Mouse (Mus musculus): ENCODE results near the gene Luzp2. TPM values are rescaled to one million over a fixed set of nuclear protein-coding genes. Genes with fewer than 3 reads are reported as not detected.
"Not testable (repeated sequence)": the region's sequence is repeated elsewhere in the genome, so short reads cannot be mapped to it uniquely, and the experiment has no call there.

Luzp2 gene
- polyA plus RNA-seq, 1 experiment from 2014 or later, result 0.51 TPM

DNA sequence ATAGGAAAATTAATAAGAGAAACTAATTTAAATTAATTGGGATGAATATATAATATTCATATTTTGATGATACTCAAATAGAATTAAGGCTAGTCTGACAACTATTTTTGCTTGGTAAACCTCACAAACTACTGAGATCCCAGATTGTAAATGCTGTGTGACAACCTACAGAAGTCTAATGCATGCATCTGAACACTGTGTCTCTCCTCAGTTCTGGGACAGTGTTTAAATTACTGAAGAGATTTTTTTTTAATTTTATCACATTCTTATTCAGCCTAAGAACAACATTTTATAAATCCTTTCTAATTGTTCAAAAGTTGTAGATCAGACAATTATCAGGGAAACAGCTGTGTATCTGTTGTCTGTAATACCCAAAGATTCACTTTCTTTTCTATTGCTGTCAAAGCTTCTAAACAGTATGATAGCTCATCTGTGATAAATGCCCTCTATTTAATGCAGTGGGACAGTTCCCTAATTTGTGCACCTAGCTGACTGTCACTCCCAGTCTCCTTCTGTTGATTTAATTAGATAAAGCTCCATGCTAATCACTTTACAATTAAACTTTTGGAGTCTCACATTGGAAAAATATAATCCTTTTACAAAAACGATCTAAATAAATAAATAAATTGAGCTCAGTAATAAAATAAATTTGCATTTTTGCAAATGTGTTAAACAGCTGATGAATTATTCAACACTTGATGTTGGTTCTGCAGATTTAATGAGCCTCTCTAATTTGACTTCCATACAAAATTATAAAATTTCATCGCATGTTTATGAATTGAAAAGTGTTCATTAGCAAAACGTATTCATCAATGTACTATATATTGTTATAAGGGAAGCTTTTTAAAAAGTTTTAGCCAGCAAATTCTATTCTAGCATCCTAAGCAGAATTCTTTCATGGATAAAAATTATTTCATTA is 58.7 kb downstream of the Luzp2 start:
- no peaks in the 10 kb centered on the region for H3K27me3 ChIP-seq (replicated peaks; ENCODE audit: low read depth, poor library complexity, severe bottlenecking)
- 83% methylated on average over 3 of the region's 3 CpGs for WGBS

DNA sequence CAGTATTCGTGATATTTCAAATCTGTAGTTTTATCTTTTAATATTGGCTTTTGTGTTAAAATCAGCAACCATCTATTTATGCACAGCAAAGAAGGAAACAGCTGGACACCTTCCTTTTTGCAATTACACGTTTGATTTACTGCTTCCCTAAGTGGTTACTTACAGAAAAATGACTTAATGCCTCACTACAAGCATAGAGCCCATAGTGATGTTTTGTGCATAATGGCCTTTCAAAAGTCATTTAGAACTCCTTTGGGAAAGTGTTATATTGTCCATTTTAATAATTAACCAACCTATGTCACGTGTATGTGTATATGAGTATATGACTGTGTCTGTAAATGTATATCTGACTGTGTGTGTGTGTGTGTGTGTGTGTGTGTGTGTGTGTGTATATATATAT is 63.3 kb downstream of the Luzp2 start:
- no peaks in the 10 kb centered on the region for H3K9me3 ChIP-seq
- H3K4me1 ChIP-seq, result no peaks in the 10 kb centered on the region
- H3K27ac ChIP-seq (replicated peaks), result no peak overlapping the region
- H3K36me3 ChIP-seq (replicated peaks), result no peaks in the 10 kb centered on the region
- H3K4me3 ChIP-seq, result no peak overlapping the region
- WGBS, result 77% methylated on average over 3 of the region's 3 CpGs
- no peaks in the 10 kb centered on the region for H3K27me3 ChIP-seq (replicated peaks; ENCODE audit: low read depth, poor library complexity, severe bottlenecking)
- DNase-seq (ENCODE audit: low spot score), result no peak

More for the DNA sequence above, 58.7 kb downstream of the Luzp2 start:
- DNase-seq (ENCODE audit: low spot score), result no peak
- Histone ChIP-seq H3K9me3 (no peaks in the 10 kb centered on the region), H3K36me3 (replicated peaks) (no peaks in the 10 kb centered on the region), H3K4me3 (no peak overlapping the region), H3K4me1 (no peaks in the 10 kb centered on the region), H3K27ac (replicated peaks) (no peak overlapping the region)

DNA sequence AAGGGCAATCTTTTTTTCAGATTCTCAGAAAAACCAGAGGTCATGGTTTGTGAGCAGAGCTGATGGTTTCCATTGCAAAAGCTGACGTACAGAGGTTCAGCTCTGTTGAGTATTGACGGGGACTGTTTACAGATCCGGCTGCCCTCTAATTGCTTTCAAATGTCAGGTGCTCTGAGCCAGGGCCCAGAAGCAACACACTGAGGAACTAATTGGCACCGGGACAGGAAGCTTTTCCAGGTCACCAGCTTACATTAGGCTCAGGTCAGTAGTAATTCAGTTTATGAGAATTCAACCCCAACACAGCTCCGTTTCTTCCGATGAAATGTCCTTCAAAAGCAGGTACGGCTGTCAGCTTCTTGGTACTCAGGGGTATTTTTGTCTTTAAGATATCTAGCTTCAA is 74.7 kb downstream of the Luzp2 start:
- no peaks in the 10 kb centered on the region for H3K36me3 ChIP-seq (replicated peaks)
- no peak overlapping the region for H3K27ac ChIP-seq (replicated peaks)
- no peaks in the 10 kb centered on the region for H3K27me3 ChIP-seq (replicated peaks; ENCODE audit: low read depth, poor library complexity, severe bottlenecking)
- no peak overlapping the region for H3K4me3 ChIP-seq
- H3K4me1 ChIP-seq, result peaks cover 13% of the 10 kb centered on the region
- no peaks in the 10 kb centered on the region for H3K9me3 ChIP-seq
- DNase-seq (ENCODE audit: low spot score), result peak; percentile 42
- WGBS, result 30% methylated on average over 7 of the region's 7 CpGs

DNA sequence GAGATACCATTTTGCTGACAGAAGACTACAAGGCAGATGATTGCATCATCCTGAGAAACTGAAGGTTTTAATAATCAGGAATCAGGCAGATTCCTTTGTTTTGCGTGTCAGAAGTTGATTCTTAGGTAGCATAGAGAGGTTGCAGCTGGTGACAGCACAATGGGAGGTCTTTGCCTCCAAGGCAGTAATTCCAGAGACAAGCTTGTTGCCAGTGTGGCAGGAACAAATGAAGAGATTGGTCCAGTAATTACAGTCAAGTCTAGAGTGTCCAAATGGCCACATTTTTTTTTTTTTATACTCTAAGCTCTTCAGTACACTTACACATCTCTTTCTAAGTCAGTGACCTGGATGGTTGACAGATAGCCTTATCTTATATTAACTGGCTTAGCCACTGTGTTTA is 78.7 kb downstream of the Luzp2 start:
- no peak for DNase-seq (ENCODE audit: low spot score)
- H3K9me3 ChIP-seq, result no peaks in the 10 kb centered on the region
- no peaks in the 10 kb centered on the region for H3K36me3 ChIP-seq (replicated peaks)
- H3K27ac ChIP-seq (replicated peaks), result no peak overlapping the region
- no peak overlapping the region for H3K4me3 ChIP-seq
- peaks cover 13% of the 10 kb centered on the region for H3K4me1 ChIP-seq
- whole genome bisulfite sequencing, result 19% methylated on average over 1 of the region's 1 CpGs
- no peaks in the 10 kb centered on the region for H3K27me3 ChIP-seq (replicated peaks; ENCODE audit: low read depth, poor library complexity, severe bottlenecking)

DNA sequence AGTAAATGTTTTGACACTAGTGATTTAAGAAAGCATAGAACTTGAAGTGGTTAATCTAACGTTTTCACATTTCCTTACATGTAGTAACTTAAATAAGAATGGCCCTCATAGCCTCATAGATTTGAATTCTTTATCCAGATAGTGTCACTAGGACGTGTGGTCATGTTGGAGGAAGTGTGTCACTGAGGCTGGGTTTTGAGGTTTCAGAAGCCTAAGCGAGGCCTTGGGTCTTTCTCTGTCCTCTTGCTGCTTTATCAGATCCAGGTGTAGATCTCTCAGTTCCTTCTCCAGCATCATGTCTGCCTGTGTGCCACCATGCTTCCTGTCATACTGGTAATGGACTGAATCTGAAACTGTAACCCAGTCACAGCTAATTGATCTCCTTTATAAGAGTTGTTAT is 86.7 kb downstream of the Luzp2 start:
- Histone ChIP-seq H3K9me3 (no peaks in the 10 kb centered on the region), H3K27ac (replicated peaks) (no peak overlapping the region), H3K27me3 (replicated peaks; ENCODE audit: low read depth, poor library complexity, severe bottlenecking) (no peaks in the 10 kb centered on the region), H3K36me3 (replicated peaks) (no peaks in the 10 kb centered on the region), H3K4me3 (no peak overlapping the region), H3K4me1 (no peaks in the 10 kb centered on the region)
- WGBS, result 75% methylated on average over 3 of the region's 3 CpGs
- DNase-seq (ENCODE audit: low spot score), result no peak

DNA sequence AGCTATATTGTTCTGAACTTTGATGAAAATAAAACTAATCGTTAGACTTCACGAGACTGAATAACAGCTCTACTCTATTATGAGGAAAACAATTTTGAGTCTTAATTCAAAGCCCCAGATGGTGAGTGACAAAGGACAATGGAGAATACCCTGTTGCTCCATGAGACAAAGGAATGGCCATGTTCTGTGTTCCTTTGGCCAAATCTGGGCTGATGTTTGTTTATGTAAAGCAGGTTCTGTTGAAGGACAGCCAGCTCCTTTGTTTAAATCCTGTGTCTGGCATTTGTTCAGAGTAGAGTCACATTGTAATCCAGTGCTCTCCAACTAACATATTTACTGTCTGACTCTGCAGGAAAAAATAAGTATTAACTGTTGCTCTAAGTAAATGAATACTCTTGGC is 121.5 kb downstream of the Luzp2 start:
- H3K36me3 ChIP-seq (replicated peaks), result no peaks in the 10 kb centered on the region
- no peaks in the 10 kb centered on the region for H3K27me3 ChIP-seq (replicated peaks; ENCODE audit: low read depth, poor library complexity, severe bottlenecking)
- WGBS, result 87% methylated on average over 2 of the region's 2 CpGs
- H3K27ac ChIP-seq (replicated peaks), result no peak overlapping the region
- no peak for DNase-seq (ENCODE audit: low spot score)
- no peaks in the 10 kb centered on the region for H3K9me3 ChIP-seq
- no peak overlapping the region for H3K4me3 ChIP-seq
- no peaks in the 10 kb centered on the region for H3K4me1 ChIP-seq

DNA sequence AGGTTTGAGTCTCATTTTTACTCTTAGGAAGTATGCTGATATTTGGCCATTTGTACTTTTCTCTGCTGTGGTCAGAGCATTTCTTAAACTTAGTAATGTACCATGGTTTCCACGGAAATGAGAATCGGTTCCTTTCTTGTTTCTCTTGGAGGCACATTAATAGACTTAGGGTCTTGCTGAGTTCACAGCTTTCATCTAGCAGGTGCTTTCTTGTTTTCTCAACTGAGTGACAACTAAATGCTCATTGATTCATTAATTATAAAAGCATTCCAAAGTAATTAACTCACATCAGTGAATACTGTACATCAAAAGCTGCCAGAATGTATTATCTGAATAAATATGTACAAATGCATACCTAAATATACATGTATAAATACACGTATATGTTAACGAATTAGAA is 127.4 kb downstream of the Luzp2 start:
- WGBS, result 88% methylated on average over 4 of the region's 4 CpGs
- Histone ChIP-seq H3K36me3 (replicated peaks) (no peaks in the 10 kb centered on the region), H3K27me3 (replicated peaks; ENCODE audit: low read depth, poor library complexity, severe bottlenecking) (no peaks in the 10 kb centered on the region), H3K27ac (replicated peaks) (no peak overlapping the region), H3K4me1 (no peaks in the 10 kb centered on the region), H3K9me3 (no peaks in the 10 kb centered on the region), H3K4me3 (no peak overlapping the region)
- no peak for DNase-seq (ENCODE audit: low spot score)

DNA sequence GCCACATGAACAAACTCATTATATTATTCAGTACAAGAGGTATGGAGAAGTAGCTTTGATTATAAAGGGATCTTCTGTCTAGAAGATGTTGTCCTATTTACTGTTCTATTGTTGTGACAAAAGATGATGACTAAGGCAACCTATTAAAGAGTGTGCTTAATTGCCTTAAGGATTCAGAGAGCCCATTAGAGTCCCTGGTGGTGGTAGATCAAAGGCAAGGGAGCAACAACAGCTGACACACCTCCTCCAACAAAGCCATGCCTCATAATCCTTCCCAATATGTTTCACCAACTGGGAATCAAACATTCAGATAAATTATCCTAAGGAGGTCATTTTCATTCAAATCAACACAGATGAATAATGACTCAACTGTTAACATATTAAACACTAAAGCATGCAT is 142.1 kb downstream of the Luzp2 start:
- Histone ChIP-seq H3K36me3 (replicated peaks) (no peaks in the 10 kb centered on the region), H3K27ac (replicated peaks) (no peak overlapping the region), H3K4me3 (no peak overlapping the region), H3K27me3 (replicated peaks; ENCODE audit: low read depth, poor library complexity, severe bottlenecking) (no peaks in the 10 kb centered on the region), H3K4me1 (no peaks in the 10 kb centered on the region), H3K9me3 (no peaks in the 10 kb centered on the region)
- no peak for DNase-seq (ENCODE audit: low spot score)

DNA sequence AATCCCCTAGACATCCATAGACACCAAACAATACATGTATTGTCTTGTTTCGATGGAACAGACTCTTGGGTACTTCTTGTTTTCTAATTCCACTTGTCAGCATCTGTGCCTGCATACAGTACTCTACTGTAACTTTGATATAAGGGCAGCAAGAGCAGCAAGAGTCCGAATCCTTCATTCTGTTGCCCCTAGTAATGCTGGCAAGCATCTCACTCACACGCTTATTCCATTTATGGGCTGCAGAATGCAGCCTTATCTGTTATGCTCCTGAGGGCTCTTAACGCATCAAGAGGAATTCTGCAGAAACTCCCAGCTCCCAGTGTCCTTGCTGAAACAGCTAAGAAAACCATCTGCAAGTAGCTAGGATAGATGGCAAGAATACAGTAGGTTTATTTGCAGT is 145.3 kb downstream of the Luzp2 start:
- 85% methylated on average over 4 of the region's 4 CpGs for WGBS

DNA sequence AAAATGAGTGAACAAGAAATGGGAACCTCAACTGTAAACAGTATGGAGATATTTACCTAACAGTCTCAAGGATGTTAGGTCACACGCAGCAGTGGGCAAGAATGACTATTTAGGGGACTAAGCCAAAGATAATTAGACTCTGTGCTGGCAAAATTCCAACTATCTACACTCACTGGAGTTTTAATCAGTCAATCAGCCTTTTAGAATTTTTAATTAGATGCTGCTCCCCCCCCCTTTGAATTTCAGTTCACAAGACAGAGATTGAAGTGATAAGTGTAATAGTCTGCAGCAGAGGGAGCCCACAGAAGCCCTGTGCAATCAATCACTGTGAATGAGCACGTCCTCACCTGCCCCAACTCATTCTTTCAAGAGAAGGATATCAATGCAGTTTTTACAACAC is 165.1 kb downstream of the Luzp2 start:
- 83% methylated on average over 2 of the region's 2 CpGs for WGBS
- no peaks in the 10 kb centered on the region for H3K4me1 ChIP-seq
- no peaks in the 10 kb centered on the region for H3K36me3 ChIP-seq (replicated peaks)
- no peak for DNase-seq (ENCODE audit: low spot score)
- no peak overlapping the region for H3K4me3 ChIP-seq
- no peaks in the 10 kb centered on the region for H3K9me3 ChIP-seq
- H3K27me3 ChIP-seq (replicated peaks; ENCODE audit: low read depth, poor library complexity, severe bottlenecking), result no peaks in the 10 kb centered on the region
- H3K27ac ChIP-seq (replicated peaks), result no peak overlapping the region

More for the DNA sequence above, 145.3 kb downstream of the Luzp2 start:
- no peaks in the 10 kb centered on the region for H3K27me3 ChIP-seq (replicated peaks; ENCODE audit: low read depth, poor library complexity, severe bottlenecking)
- H3K9me3 ChIP-seq, result no peaks in the 10 kb centered on the region
- no peaks in the 10 kb centered on the region for H3K36me3 ChIP-seq (replicated peaks)
- no peak overlapping the region for H3K4me3 ChIP-seq
- DNase-seq (ENCODE audit: low spot score), result no peak
- H3K4me1 ChIP-seq, result no peaks in the 10 kb centered on the region
- H3K27ac ChIP-seq (replicated peaks), result no peak overlapping the region

DNA sequence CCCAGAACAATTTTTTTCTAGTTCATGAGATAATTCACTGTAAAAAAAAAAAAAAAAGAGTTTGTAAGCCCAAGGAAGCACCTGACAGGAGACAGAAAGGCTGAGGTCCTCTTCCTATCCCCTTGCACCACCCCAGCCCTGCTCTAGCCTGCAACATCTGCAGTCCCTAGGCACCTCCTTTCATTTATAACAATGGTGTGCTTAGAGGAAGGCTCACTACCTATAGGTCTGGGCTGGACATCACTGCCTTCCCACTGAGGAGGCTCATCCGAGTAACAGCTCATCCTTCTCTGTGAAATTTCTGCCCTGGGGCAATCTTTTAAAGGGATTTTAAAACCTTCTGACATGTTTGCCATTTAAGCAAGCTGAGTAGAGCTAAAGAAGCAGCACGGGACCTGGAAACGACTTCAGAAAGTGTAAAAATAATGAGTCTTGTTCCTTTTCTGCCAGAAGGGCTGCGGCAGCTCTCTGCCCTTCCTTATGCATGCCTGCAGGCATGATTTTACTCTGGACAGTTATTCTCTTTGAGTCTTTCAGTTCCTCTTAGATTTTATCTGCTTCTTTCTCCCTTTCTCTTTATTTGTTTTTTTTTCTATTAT is 174.0 kb downstream of the Luzp2 start:
- H3K27ac ChIP-seq (replicated peaks), result no peak overlapping the region
- 38% methylated on average over 4 of the region's 4 CpGs for WGBS
- H3K4me3 ChIP-seq, result no peak overlapping the region

DNA sequence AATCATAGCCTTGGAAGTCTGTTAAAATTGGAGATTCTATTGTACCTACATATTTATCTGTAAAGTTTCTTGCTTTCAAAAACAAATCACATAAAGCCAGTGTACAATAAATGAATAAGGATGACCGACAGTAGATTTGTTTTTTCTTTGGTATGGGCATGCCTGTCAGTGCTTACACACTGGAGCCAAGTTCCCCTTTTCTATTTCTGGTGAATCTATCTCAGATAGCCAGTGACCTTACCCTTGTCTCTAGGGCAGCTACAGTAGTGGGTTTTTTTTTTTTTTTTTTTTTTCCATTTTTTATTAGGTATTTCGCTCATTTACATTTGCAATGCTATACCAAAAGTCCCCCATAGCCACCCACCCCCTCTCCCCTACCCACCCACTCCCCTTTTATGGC is 298.6 kb downstream of the Luzp2 start:
- H3K27me3 ChIP-seq (replicated peaks; ENCODE audit: low read depth, poor library complexity, severe bottlenecking); DNase-seq (ENCODE audit: low spot score); H3K27ac ChIP-seq (replicated peaks); H3K9me3 ChIP-seq; H3K4me3 ChIP-seq; H3K36me3 ChIP-seq (replicated peaks); H3K4me1 ChIP-seq: not testable (repeated sequence)
- 100% methylated on average over 1 of the region's 2 CpGs for WGBS

More for the DNA sequence above, 174.0 kb downstream of the Luzp2 start:
- Histone ChIP-seq H3K9me3 (no peaks in the 10 kb centered on the region), H3K27me3 (replicated peaks; ENCODE audit: low read depth, poor library complexity, severe bottlenecking) (no peaks in the 10 kb centered on the region), H3K36me3 (replicated peaks) (no peaks in the 10 kb centered on the region), H3K4me1 (no peaks in the 10 kb centered on the region)
- DNase-seq (ENCODE audit: low spot score), result no peak

DNA sequence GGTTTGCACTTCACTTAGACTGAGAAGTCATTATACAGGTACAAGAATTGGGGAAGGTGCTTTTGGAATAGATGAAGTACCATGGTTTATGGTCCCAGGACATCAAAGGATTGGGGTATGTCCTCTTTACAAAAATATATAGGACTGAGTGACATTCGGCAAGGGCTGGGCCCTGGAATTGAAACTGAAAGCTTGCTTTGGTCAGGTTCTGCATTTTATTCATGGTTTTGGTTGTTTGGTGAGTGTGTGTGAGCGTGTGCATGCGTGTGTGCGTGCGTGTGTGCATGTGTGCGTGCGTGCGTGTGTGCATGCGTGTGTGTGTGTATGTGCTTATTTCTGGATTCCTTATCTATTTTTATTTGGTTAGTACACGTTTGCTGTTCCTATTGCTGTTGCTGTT is 353.6 kb downstream of the Luzp2 start:
- H3K27me3 ChIP-seq (replicated peaks; ENCODE audit: low read depth, poor library complexity, severe bottlenecking), result no peaks in the 10 kb centered on the region
- H3K4me1 ChIP-seq, result no peaks in the 10 kb centered on the region
- WGBS, result 90% methylated on average over 10 of the region's 10 CpGs
- H3K36me3 ChIP-seq (replicated peaks), result no peaks in the 10 kb centered on the region
- H3K4me3 ChIP-seq, result no peak overlapping the region
- H3K9me3 ChIP-seq, result no peaks in the 10 kb centered on the region
- H3K27ac ChIP-seq (replicated peaks), result no peak overlapping the region
- DNase-seq (ENCODE audit: low spot score), result no peak

Measured in embryonic facial prominence, embryonic 10.5 days (tissue).